Mouse (Mus musculus) neural tube, embryonic 14.5 days (tissue): ENCODE measurements around the gene Hrh1. TPM values are rescaled to one million over a fixed set of nuclear protein-coding genes. Genes with fewer than 3 reads are reported as not detected.
"Not testable (repeated sequence)": the region's sequence is repeated elsewhere in the genome, so short reads cannot be mapped to it uniquely, and the experiment has no call there.

Experiments
- ATAC-seq: fragments of 200-750 bp; cut with Nextera tagmentation; 2 replicates; pipeline ENCODE4 v1.8.0; 2017; ENCODE audit warnings: low read depth, mild to moderate bottlenecking, moderate TSS enrichment, moderate library complexity
- H3K27ac ChIP-seq: fragments of 300-500 bp; sonication (generic); 2 replicates; pipeline ENCODE4 v1.5.1; 2014; ENCODE audit warnings: low read depth, mild to moderate bottlenecking, control low read depth, low read length, moderate library complexity, mixed read lengths
- H3K27me3 ChIP-seq: fragments of 300-500 bp; sonication (generic); 2 replicates; pipeline ENCODE4 v1.6.1; 2014; ENCODE audit warnings: low read length; ENCODE audit not compliant: control insufficient read depth, insufficient read depth
- H3K36me3 ChIP-seq: fragments of 300-500 bp; sonication (generic); 2 replicates; pipeline ENCODE4 v1.6.1; 2014; ENCODE audit warnings: low read length, mixed read lengths; ENCODE audit not compliant: control insufficient read depth, insufficient read depth
- H3K4me1 ChIP-seq: fragments of 300-500 bp; sonication (generic); 2 replicates; pipeline ENCODE4 v1.6.1; 2014; ENCODE audit warnings: low read length; ENCODE audit not compliant: control insufficient read depth, insufficient read depth
- H3K4me2 ChIP-seq: fragments of 300-500 bp; sonication (generic); 2 replicates; pipeline ENCODE4 v1.6.1; 2014; ENCODE audit warnings: mild to moderate bottlenecking, low read depth, low read length, control low read depth
- H3K4me3 ChIP-seq: fragments of 300-500 bp; sonication (generic); 2 replicates; pipeline ENCODE4 v1.5.1; 2014; ENCODE audit warnings: low read depth, low read length, control low read depth, mixed read lengths
- H3K9ac ChIP-seq: fragments of 300-500 bp; sonication (generic); replicated peaks from 2 replicates; pipeline ENCODE4 v1.6.1; 2014; ENCODE audit warnings: low read depth, mild to moderate bottlenecking, control low read depth, low read length, mixed read lengths
- H3K9me3 ChIP-seq: fragments of 300-500 bp; sonication (generic); 2 replicates; pipeline ENCODE4 v1.6.1; 2016; ENCODE audit warnings: low read length; ENCODE audit not compliant: control insufficient read depth
- WGBS: fragments of 180-500 bp; shearing (Covaris S2); extraction: QIAGEN DNeasy Blood & Tissue Kit; methylation state at CpG from one replicate; pipeline ENCODE4 v1.1.7; 2014; 5-methylcytosine and 5-hydroxymethylcytosine counted together
- polyA plus RNA-seq: library from polyadenylated mRNA; unstranded; fragments of >200 nt; fragmentation: Nextera tagmentation; extraction: Ambion mirVana; gene quantifications from 2 replicates; pipeline ENCODE4 v1.2.1, GENCODE M21; 2014

Hrh1 gene
- polyA plus RNA-seq, 1 experiment from 2014 or later: 0.35 TPM

DNA sequence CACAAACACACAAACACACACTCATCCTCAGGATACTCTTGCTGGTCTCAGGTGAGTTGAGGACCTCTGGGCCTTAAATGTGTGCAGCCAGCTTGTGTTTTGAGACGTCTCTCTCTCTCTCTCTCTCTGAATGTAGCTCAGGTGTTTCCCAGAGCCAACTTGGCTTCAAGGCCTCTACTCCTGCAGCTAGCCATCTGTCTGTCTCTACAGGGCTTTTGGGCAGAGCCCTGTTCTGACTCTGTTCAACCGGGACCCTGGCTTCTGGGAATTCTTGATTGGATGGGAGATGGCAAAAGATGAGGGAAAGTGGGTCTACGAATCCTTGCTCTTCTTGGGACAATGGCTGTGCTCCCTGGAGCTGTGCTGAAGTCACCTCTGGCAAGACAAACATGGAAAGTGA lies 91.6 kb downstream of the Hrh1 start:
- Histone ChIP-seq H3K4me3 (no peak overlapping the region), H3K9ac (no peak overlapping the region), H3K27ac (no peak overlapping the region), H3K36me3 (no peaks in the 10 kb centered on the region), H3K4me1 (no peaks in the 10 kb centered on the region), H3K9me3 (no peaks in the 10 kb centered on the region), H3K27me3 (no peaks in the 10 kb centered on the region), H3K4me2 (no peak overlapping the region)
- no peak for ATAC-seq
- 79% methylated on average over 3 of the region's 3 CpGs for WGBS

DNA sequence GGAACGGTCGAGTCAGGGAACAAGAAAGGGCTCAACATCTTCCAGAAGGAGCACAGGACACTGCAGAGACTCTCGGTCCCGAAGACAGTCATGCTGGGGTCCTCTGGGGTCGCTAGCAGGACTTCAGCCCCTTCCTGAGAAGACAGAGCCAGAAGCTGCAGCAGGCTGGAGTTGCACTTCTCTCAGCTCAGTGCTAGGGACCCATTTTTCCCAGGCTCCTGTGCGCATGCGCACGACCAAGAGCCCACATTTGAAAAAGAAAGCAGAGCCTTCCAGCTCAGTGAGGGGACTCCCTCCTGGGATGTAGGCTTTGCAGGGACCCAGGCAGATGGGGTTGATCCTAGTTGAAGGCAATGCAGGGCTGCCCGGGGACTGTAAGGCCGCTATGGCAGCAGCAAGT lies 94.9 kb downstream of the Hrh1 start:
- H3K9me3 ChIP-seq, H3K9ac ChIP-seq, H3K4me1 ChIP-seq, H3K27me3 ChIP-seq, H3K27ac ChIP-seq, H3K36me3 ChIP-seq, H3K4me3 ChIP-seq, H3K4me2 ChIP-seq, ATAC-seq: not testable (repeated sequence)
- 56% methylated on average over 10 of the region's 10 CpGs for WGBS

DNA sequence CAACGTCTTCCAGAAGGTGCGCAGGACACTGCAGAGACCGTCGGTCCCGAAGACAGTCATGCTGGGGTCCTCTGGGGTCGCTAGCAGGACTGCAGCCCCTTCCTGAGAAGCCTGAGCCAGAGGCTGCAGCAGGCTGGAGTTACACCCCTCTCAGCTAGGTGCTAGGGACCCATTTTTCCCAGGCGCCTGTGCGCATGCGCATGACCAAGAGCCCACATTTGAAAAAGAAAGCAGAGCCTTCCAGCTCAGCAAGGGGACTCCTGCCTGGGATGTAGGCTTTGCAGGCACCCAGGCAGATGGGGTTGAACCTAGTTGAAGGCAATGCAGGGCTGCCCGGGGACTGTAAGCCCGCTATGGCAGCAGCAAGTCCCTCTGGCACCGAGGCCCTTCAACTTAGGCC lies 97.3 kb downstream of the Hrh1 start:
- H3K27ac ChIP-seq, H3K9me3 ChIP-seq, ATAC-seq, H3K4me1 ChIP-seq, H3K9ac ChIP-seq, H3K4me2 ChIP-seq, H3K27me3 ChIP-seq, H3K4me3 ChIP-seq, H3K36me3 ChIP-seq: not testable (repeated sequence)
- 17% methylated on average over 9 of the region's 12 CpGs for WGBS

DNA sequence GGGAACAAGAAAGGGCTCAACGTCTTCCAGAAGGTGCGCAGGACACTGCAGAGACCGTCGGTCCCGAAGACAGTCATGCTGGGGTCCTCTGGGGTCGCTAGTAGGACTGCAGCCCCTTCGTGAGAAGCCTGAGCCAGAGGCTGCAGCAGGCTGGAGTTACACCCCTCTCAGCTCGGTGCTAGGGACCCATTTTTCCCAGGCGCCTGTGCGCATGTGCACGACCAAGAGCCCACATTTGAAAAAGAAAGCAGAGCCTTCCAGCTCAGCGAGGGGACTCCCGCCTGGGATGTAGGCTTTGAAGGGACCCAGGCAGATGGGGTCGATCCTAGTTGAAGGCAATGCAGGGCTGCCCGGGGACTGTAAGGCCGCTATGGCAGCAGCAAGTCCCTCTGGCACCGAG lies 116.3 kb downstream of the Hrh1 start:
- H3K27me3 ChIP-seq, H3K27ac ChIP-seq, H3K36me3 ChIP-seq, H3K4me1 ChIP-seq, H3K4me3 ChIP-seq, ATAC-seq, H3K9ac ChIP-seq, H3K4me2 ChIP-seq, H3K9me3 ChIP-seq: not testable (repeated sequence)
- 12% methylated on average over 15 of the region's 17 CpGs for WGBS

DNA sequence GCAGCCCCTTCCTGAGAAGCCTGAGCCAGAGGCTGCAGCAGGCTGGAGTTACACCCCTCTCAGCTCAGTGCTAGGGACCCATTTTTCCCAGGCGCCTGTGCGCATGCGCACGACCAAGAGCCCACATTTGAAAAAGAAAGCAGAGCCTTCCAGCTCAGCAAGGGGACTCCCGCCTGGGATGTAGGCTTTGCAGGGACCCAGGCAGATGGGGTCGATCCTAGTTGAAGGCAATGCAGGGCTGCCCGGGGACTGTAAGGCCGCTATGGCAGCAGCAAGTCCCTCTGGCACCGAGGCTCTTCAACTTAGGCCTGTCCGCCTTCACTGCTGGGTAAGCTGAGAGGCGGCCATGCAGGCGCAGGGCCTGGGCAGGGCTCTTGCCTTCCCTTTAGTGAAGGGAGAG lies 131.0 kb downstream of the Hrh1 start:
- not testable (repeated sequence) for ATAC-seq, H3K36me3 ChIP-seq, H3K27ac ChIP-seq, H3K27me3 ChIP-seq, H3K9me3 ChIP-seq, H3K9ac ChIP-seq, H3K4me1 ChIP-seq, H3K4me3 ChIP-seq, H3K4me2 ChIP-seq
- no CpG with 5 or more reads among the region's 12 CpGs for WGBS

Other genes starting within 250 kb of the Hrh1 start
- 122 and 156 TPM in 2 replicates for gene Slc6a1, start 115.3 kb upstream of the Hrh1 start, polyA plus RNA-seq
- gene Atg7, start 245.2 kb downstream of the Hrh1 start, polyA plus RNA-seq: 15.7 and 17.4 TPM in 2 replicates